ENCODE assay signal across 8 mouse cellular contexts in the genomic region with DNA sequence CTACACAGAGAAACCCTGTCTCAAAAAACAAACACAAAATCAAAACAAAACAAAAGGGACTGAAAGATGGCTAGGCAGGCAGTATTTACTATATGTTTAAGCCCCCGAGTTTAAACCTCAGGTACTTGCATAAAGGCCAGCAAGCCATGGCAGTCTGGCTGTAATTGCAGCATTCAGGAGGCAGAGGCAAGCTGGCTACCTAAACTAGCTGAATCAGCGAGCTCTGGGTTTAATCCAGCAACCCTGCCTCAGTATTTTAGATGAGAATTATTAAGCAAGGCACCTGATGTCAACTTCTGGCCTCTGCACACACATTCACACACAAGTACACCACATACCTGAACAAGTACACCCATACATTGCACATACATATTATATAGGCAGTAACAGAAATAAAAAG. TPM values are rescaled to one million over a fixed set of nuclear protein-coding genes. Genes with fewer than 3 reads are reported as not detected.
DNase-seq lines count a peak whose midpoint lies in the region; ATAC-seq lines count a peak whose summit lies in the region.

No protein-coding gene starts in this region.

- ATAC-seq in lung, embryonic 15.5 days (ENCODE audit: borderline replicate concordance, extremely low read depth, low FRiP score, low TSS enrichment), result no peak
- no peak for ATAC-seq in hindbrain, embryonic 16.5 days
- no peak for ATAC-seq in stomach, embryonic 14.5 days (ENCODE audit: insufficient number of reproducible peaks, insufficient read depth, low FRiP score, low read depth)

- DNase-seq in heart, adult 11 months, result peak; percentile 70
- DNase-seq in heart, adult 9 months (ENCODE audit: low spot score in 2 of 2), result no peak
- DNase-seq in lung, postnatal 36 days, result no peak
- no peak for DNase-seq in cerebellum, adult 9-11 months
- DNase-seq in retina, embryonic 14.5 days (ENCODE audit: low spot score), result no peak

- no peaks in the 10 kb centered on the region for H3K27me3 ChIP-seq in lung, embryonic 15.5 days
- no peaks in the 10 kb centered on the region for H3K27me3 ChIP-seq in hindbrain, embryonic 16.5 days (replicated peaks; ENCODE audit: control insufficient read depth, insufficient read depth, low read length)
- no peaks in the 10 kb centered on the region for H3K27me3 ChIP-seq in stomach, embryonic 14.5 days (ENCODE audit: control insufficient read depth, insufficient read depth, low read length)

- no peak overlapping the region for H3K27ac ChIP-seq in lung, embryonic 15.5 days
- no peak overlapping the region for H3K27ac ChIP-seq in hindbrain, embryonic 16.5 days (ENCODE audit: low read depth, low read length)
- H3K27ac ChIP-seq in stomach, embryonic 14.5 days (ENCODE audit: low read length), result no peak overlapping the region

- peak overlapping the region; percentile 1; the same call in 1 of the 2 replicates for H3K4me3 ChIP-seq in lung, embryonic 15.5 days
- peak overlapping the region; percentile 16; the same call in 1 of the 2 replicates for H3K4me3 ChIP-seq in hindbrain, embryonic 16.5 days (ENCODE audit: low read length)
- H3K4me3 ChIP-seq in stomach, embryonic 14.5 days (ENCODE audit: low read depth, low read length), result no peak overlapping the region

- 43% methylated on average over 2 of the region's 2 CpGs for WGBS in lung, embryonic 15.5 days
- WGBS in hindbrain, embryonic 16.5 days, result 68% methylated on average over 2 of the region's 2 CpGs
- 47% methylated on average over 2 of the region's 2 CpGs for WGBS in stomach, embryonic 14.5 days

- H3K4me2 ChIP-seq in lung, embryonic 15.5 days, result peak overlapping the region; percentile 3
- H3K4me2 ChIP-seq in hindbrain, embryonic 16.5 days (ENCODE audit: low read length), result peak overlapping the region; percentile 33
- H3K4me2 ChIP-seq in stomach, embryonic 14.5 days (replicated peaks; ENCODE audit: low read depth, low read length), result peak overlapping the region; percentile 23; the same call in 1 of the 2 replicates

- no peak overlapping the region for H3K9ac ChIP-seq in lung, embryonic 15.5 days
- no peak overlapping the region for H3K9ac ChIP-seq in hindbrain, embryonic 16.5 days (ENCODE audit: low read depth, low read length)
- no peak overlapping the region for H3K9ac ChIP-seq in stomach, embryonic 14.5 days (replicated peaks; ENCODE audit: low read depth, low read length)

- H3K36me3 ChIP-seq in lung, embryonic 15.5 days, result peaks cover 31% of the 10 kb centered on the region
- 0 out of 2 replicates have a peak, but pooled peaks cover 3% of the 10 kb centered on the region for H3K36me3 ChIP-seq in hindbrain, embryonic 16.5 days (ENCODE audit: control insufficient read depth, insufficient read depth, low read length)
- peaks cover 43% of the 10 kb centered on the region for H3K36me3 ChIP-seq in stomach, embryonic 14.5 days (ENCODE audit: control insufficient read depth, insufficient read depth, low read length)

- H3K9me3 ChIP-seq in lung, embryonic 15.5 days, result no peaks in the 10 kb centered on the region
- H3K9me3 ChIP-seq in hindbrain, embryonic 16.5 days (ENCODE audit: control insufficient read depth, low read length), result no peaks in the 10 kb centered on the region
- no peaks in the 10 kb centered on the region for H3K9me3 ChIP-seq in stomach, embryonic 14.5 days (ENCODE audit: control insufficient read depth, low read depth, low read length)

- H3K4me1 ChIP-seq in lung, embryonic 15.5 days, result peaks cover 30% of the 10 kb centered on the region
- H3K4me1 ChIP-seq in hindbrain, embryonic 16.5 days (ENCODE audit: control insufficient read depth, insufficient read depth, low read depth, low read length), result peaks cover 28% of the 10 kb centered on the region
- peaks cover 24% of the 10 kb centered on the region for H3K4me1 ChIP-seq in stomach, embryonic 14.5 days (ENCODE audit: control insufficient read depth, insufficient read depth, low read length)

RNA-seq across cellular contexts. Expression of gene Atp2a2, which starts 4.0 kb away (rescaled TPM):
- polyA plus RNA-seq in lung, embryonic 15.5 days (2015; fragmentation: Nextera tagmentation; extraction: Ambion mirVana), result 31.3 and 37.3 TPM in 2 replicates
- 47.2 and 50.2 TPM in 2 replicates for polyA plus RNA-seq in hindbrain, embryonic 16.5 days (2015; fragmentation: Nextera tagmentation; extraction: Ambion mirVana)
- 36.7 and 40.0 TPM in 2 replicates for polyA plus RNA-seq in stomach, embryonic 14.5 days (2014; fragmentation: Nextera tagmentation; extraction: Ambion mirVana)
